Mouse (Mus musculus) stomach, embryonic 16.5 days (tissue): ENCODE data around the gene Hrk. TPM values are rescaled to one million over a fixed set of nuclear protein-coding genes. Genes with fewer than 3 reads are reported as not detected.

ENCODE experiments used
- ATAC-seq: fragments of 200-750 bp; cut with Nextera tagmentation; 2 replicates; pipeline ENCODE4 v1.8.0; 2017; ENCODE audit warnings: moderate number of reproducible peaks, moderate TSS enrichment; ENCODE audit not compliant: insufficient read depth, low FRiP score
- H3K27ac ChIP-seq: fragments of 300-500 bp; sonication (generic); 2 replicates; pipeline ENCODE4 v1.5.1; 2014; ENCODE audit warnings: low read length
- H3K27me3 ChIP-seq: fragments of 300-500 bp; sonication (generic); 2 replicates; pipeline ENCODE4 v1.6.1; 2014; ENCODE audit warnings: low read length, control low read depth, mixed read lengths; ENCODE audit not compliant: control insufficient read depth, insufficient read depth
- H3K36me3 ChIP-seq: fragments of 300-500 bp; sonication (generic); 2 replicates; pipeline ENCODE4 v1.6.1; 2014; ENCODE audit warnings: low read length; ENCODE audit not compliant: control insufficient read depth, insufficient read depth
- H3K4me1 ChIP-seq: fragments of 300-500 bp; sonication (generic); 2 replicates; pipeline ENCODE4 v1.6.1; 2014; ENCODE audit warnings: low read length, control low read depth, mixed read lengths; ENCODE audit not compliant: control insufficient read depth, insufficient read depth
- H3K4me2 ChIP-seq: fragments of 300-500 bp; sonication (generic); 2 replicates; pipeline ENCODE4 v1.6.1; 2014; ENCODE audit warnings: low read depth, low read length, mixed read lengths
- H3K4me3 ChIP-seq: fragments of 300-500 bp; sonication (generic); replicated peaks from 2 replicates; pipeline ENCODE4 v1.5.1; 2014; ENCODE audit warnings: mild to moderate bottlenecking, low read length
- H3K9ac ChIP-seq: fragments of 300-500 bp; sonication (generic); 2 replicates; pipeline ENCODE4 v1.6.1; 2014; ENCODE audit warnings: low read length
- H3K9me3 ChIP-seq: fragments of 300-500 bp; sonication (generic); replicated peaks from 2 replicates; pipeline ENCODE4 v1.6.1; 2016; ENCODE audit warnings: low read length, control low read depth; ENCODE audit not compliant: control insufficient read depth
- WGBS: fragments of 180-500 bp; shearing (Covaris S2); extraction: QIAGEN DNeasy Blood & Tissue Kit; methylation state at CpG from one replicate; pipeline ENCODE4 v1.1.7; 2014; 5-methylcytosine and 5-hydroxymethylcytosine counted together
- polyA plus RNA-seq: library from polyadenylated mRNA; unstranded; fragments of >200 nt; fragmentation: Nextera tagmentation; extraction: Ambion mirVana; gene quantifications from 2 replicates; pipeline ENCODE4 v1.2.1, GENCODE M21; 2015

Gene Hrk
- polyA plus RNA-seq, 1 experiment from 2014 or later = 0.52 TPM

- no peak overlapping the region for H3K27ac ChIP-seq
- 0 out of 2 replicates have a peak, but pooled peaks cover under 1% of the 10 kb centered on the region for H3K36me3 ChIP-seq
- ATAC-seq = no peak
- no peak overlapping the region for H3K4me3 ChIP-seq
- no peaks in the 10 kb centered on the region for H3K4me1 ChIP-seq
- H3K9ac ChIP-seq = no peak overlapping the region
- H3K4me2 ChIP-seq = no peak overlapping the region
- H3K27me3 ChIP-seq = no peaks in the 10 kb centered on the region
- WGBS = 83% methylated on average over 5 of the region's 5 CpGs
- H3K9me3 ChIP-seq = no peaks in the 10 kb centered on the region
These were observed 28.1 kb upstream of the Hrk start for GRCm38 (mm10) chr5:118136391-118136790.

GRCm38 (mm10) chr5:118139630-118140029 lies 24.8 kb upstream of the Hrk start:
- Histone ChIP-seq H3K4me1 (peaks cover 9% of the 10 kb centered on the region), H3K27me3 (no peaks in the 10 kb centered on the region), H3K36me3 (peaks cover 7% of the 10 kb centered on the region; the same call in 1 of the 2 replicates), H3K9ac (no peak overlapping the region), H3K27ac (no peak overlapping the region), H3K4me2 (no peak overlapping the region), H3K4me3 (no peak overlapping the region), H3K9me3 (no peaks in the 10 kb centered on the region)
- no peak for ATAC-seq
- 87% methylated on average over 8 of the region's 8 CpGs for WGBS

GRCm38 (mm10) chr5:118142471-118142870 lies 22.0 kb upstream of the Hrk start:
- peaks cover 15% of the 10 kb centered on the region for H3K4me1 ChIP-seq

DNA sequence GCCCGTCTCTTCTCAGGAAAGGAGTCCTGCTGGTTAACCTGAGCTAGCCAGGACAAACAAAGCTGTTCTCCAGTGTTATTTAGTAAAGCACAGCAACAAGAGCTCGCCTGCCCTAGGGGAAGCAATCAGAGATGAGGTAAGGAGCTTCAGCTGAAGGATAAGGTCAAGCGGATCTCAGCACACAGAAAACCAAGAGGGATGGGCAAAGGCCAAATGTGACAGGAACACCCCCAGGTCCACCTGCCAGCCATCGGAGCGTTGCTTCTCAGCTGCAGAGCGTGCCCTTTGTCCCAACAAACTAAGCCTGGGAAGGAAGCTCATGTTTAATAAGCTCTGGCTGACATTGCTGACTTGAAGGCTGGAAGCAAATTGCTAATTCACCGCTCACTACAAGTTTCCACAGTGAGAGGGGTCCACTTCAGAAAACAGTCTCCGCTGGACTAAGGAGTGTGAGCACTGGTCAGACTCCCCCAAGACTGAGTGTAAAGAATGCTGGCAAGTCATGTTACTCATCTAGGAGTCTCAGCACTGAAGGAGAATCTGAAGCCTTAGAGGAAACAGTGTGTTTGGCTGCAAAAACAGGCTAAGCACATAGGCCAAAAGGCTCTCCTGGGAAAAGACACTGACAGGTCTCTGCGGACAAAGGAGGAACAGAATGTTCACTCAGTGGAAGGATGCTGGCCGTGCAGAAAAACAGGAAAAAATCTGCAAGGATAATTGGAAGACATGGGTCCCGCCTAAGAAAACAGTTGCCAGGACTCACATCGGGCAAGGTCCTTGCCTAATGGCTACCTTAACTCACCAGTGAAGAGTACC lies 21.0 kb upstream of the Hrk start:
- no peak for ATAC-seq
- H3K9ac ChIP-seq = no peak overlapping the region
- H3K4me3 ChIP-seq = no peak overlapping the region
- H3K27ac ChIP-seq = no peak overlapping the region
- WGBS = 79% methylated on average over 12 of the region's 12 CpGs
- peaks cover 7% of the 10 kb centered on the region; the same call in 1 of the 2 replicates for H3K36me3 ChIP-seq
- no peak overlapping the region for H3K4me2 ChIP-seq
- H3K4me1 ChIP-seq = peaks cover 15% of the 10 kb centered on the region
- no peaks in the 10 kb centered on the region for H3K9me3 ChIP-seq
- H3K27me3 ChIP-seq = no peaks in the 10 kb centered on the region

More at GRCm38 (mm10) chr5:118142471-118142870, 22.0 kb upstream of the Hrk start:
- no peaks in the 10 kb centered on the region for H3K27me3 ChIP-seq
- ATAC-seq = no peak
- no peak overlapping the region for H3K9ac ChIP-seq
- no peak overlapping the region for H3K27ac ChIP-seq
- no peak overlapping the region for H3K4me2 ChIP-seq
- no peaks in the 10 kb centered on the region for H3K9me3 ChIP-seq
- H3K4me3 ChIP-seq = no peak overlapping the region
- 89% methylated on average over 8 of the region's 8 CpGs for WGBS
- H3K36me3 ChIP-seq = peaks cover 7% of the 10 kb centered on the region; the same call in 1 of the 2 replicates

DNA sequence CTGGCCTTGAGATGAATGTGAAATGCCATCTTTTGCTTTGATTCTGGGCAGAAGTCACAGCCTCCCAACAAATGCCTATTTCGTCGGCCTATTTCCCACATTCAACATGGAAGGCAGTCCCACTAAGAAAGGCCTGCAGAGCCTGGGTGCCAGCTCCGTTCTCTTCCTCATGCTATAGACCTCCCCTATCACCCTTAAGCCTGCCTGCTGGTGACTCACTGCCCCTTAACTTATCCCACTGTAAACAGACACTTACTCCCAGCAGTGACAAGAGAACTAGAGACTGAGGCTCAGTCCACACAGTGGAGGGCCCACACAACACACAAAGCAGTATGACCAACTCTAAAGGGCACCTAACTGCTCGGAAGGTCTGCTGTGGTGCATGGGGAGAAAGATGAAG lies 20.1 kb upstream of the Hrk start:
- WGBS = 74% methylated on average over 4 of the region's 4 CpGs
- H3K4me3 ChIP-seq = no peak overlapping the region
- no peaks in the 10 kb centered on the region for H3K9me3 ChIP-seq
- H3K4me2 ChIP-seq = no peak overlapping the region
- peaks cover 15% of the 10 kb centered on the region for H3K4me1 ChIP-seq
- no peak overlapping the region for H3K27ac ChIP-seq
- H3K36me3 ChIP-seq = peaks cover 7% of the 10 kb centered on the region; the same call in 1 of the 2 replicates
- no peaks in the 10 kb centered on the region for H3K27me3 ChIP-seq
- peak; percentile 52; the same call in 1 of the 2 replicates for ATAC-seq
- no peak overlapping the region for H3K9ac ChIP-seq

DNA sequence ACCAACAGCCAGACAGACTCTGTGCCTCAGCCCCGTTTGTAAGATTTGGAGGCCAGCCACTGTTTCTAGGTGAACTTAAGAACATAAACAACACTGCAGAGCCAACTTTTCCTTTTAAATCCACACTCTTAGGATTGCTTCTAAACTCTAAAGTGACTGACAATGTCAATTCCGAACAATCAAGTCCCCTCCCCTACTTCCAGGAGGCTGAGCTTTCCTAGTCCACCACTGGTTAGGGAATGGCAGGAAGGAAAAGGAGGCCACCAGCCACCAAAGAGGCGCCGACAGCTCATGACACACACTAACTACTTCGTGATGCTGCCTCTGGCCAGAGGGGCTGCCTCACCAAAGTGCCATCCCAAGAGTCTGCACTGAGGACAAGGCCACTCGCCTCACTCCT lies 19.7 kb upstream of the Hrk start:
- no peak overlapping the region for H3K4me3 ChIP-seq
- H3K36me3 ChIP-seq = peaks cover 7% of the 10 kb centered on the region; the same call in 1 of the 2 replicates
- no peak for ATAC-seq
- no peak overlapping the region for H3K9ac ChIP-seq
- 82% methylated on average over 6 of the region's 6 CpGs for WGBS
- H3K27ac ChIP-seq = no peak overlapping the region
- H3K27me3 ChIP-seq = no peaks in the 10 kb centered on the region
- peaks cover 15% of the 10 kb centered on the region for H3K4me1 ChIP-seq
- H3K9me3 ChIP-seq = no peaks in the 10 kb centered on the region
- H3K4me2 ChIP-seq = no peak overlapping the region

DNA sequence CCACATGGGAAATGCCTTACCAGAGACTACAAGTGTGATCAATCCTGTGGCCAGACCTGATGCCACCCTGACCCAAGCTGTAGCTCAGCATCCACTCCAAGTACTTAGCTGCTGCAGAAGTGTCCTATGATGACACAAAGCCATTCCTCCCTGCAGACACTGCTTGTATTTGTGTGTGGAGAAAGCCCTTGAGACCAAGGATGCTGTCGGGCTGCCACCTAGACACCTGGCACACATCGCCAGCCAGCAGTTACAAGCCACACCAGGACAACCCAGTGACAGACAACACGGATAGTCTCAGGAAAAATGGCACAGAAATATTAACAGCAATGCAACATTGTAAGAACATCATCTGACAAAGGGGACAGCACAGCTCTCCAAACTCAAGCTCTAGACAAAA lies 19.0 kb upstream of the Hrk start:
- Histone ChIP-seq H3K4me1 (peaks cover 15% of the 10 kb centered on the region), H3K27ac (no peak overlapping the region), H3K27me3 (no peaks in the 10 kb centered on the region), H3K4me3 (no peak overlapping the region), H3K36me3 (peaks cover 7% of the 10 kb centered on the region; the same call in 1 of the 2 replicates), H3K4me2 (no peak overlapping the region), H3K9me3 (no peaks in the 10 kb centered on the region), H3K9ac (no peak overlapping the region)
- no peak for ATAC-seq
- WGBS = 92% methylated on average over 3 of the region's 3 CpGs

- H3K4me2 ChIP-seq = no peak overlapping the region
- peaks cover 15% of the 10 kb centered on the region for H3K4me1 ChIP-seq
- H3K9me3 ChIP-seq = no peaks in the 10 kb centered on the region
- no peak overlapping the region for H3K9ac ChIP-seq
- no peak for ATAC-seq
- 76% methylated on average over 15 of the region's 15 CpGs for WGBS
- H3K36me3 ChIP-seq = peaks cover 7% of the 10 kb centered on the region
- no peaks in the 10 kb centered on the region for H3K27me3 ChIP-seq
- H3K4me3 ChIP-seq = no peak overlapping the region
- H3K27ac ChIP-seq = no peak overlapping the region
These were observed 18.3 kb upstream of the Hrk start for GRCm38 (mm10) chr5:118145999-118146679.

DNA sequence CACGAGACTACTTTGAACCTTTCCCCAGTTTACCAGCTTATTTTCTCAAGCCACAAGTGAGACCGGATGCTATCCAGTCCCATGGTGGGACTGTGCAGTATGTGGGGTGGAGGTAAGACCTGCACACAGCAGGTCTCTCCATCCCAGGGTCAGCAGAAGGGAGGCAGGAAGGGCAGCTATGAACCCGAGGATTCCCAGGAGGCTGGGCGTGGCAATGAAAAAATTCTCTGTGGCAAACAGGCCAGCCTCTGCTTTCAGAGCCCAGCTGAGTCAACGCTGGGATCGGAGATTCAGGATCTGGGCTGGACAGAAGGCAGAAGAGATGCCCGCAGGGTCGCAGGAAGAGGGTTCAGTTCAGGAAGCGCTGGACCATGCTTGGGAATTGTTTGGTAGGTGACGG lies 17.2 kb upstream of the Hrk start:
- ATAC-seq = no peak
- Histone ChIP-seq H3K9me3 (no peaks in the 10 kb centered on the region), H3K36me3 (no peaks in the 10 kb centered on the region; the same call in 1 of the 2 replicates), H3K9ac (no peak overlapping the region), H3K4me3 (no peak overlapping the region), H3K4me1 (peaks cover 15% of the 10 kb centered on the region), H3K4me2 (no peak overlapping the region), H3K27ac (no peak overlapping the region), H3K27me3 (no peaks in the 10 kb centered on the region)
- WGBS = 66% methylated on average over 10 of the region's 10 CpGs
